Mouse (Mus musculus) intestine, embryonic 15.5 days (tissue): ENCODE results near the gene Nfxl1. TPM values are rescaled to one million over a fixed set of nuclear protein-coding genes. Genes with fewer than 3 reads are reported as not detected.

Experiments
- ATAC-seq: fragments of 200-750 bp; cut with Nextera tagmentation; 2 replicates; pipeline ENCODE4 v1.8.0; 2017; ENCODE audit warnings: moderate TSS enrichment, moderate library complexity
- H3K27ac ChIP-seq: fragments of 300-500 bp; sonication (generic); 2 replicates; pipeline ENCODE4 v1.5.1; 2015; ENCODE audit warnings: mild to moderate bottlenecking, inconsistent platforms
- H3K27me3 ChIP-seq: fragments of 300-500 bp; sonication (generic); replicated peaks from 2 replicates; pipeline ENCODE4 v1.6.1; 2015; ENCODE audit warnings: inconsistent platforms
- H3K36me3 ChIP-seq: fragments of 300-500 bp; sonication (generic); 2 replicates; pipeline ENCODE4 v1.6.1; 2015; ENCODE audit warnings: inconsistent platforms
- H3K4me1 ChIP-seq: fragments of 300-500 bp; sonication (generic); replicated peaks from 2 replicates; pipeline ENCODE4 v1.6.1; 2015; ENCODE audit warnings: inconsistent platforms
- H3K4me2 ChIP-seq: fragments of 300-500 bp; sonication (generic); replicated peaks from 2 replicates; pipeline ENCODE4 v1.6.1; 2015; ENCODE audit warnings: mild to moderate bottlenecking, inconsistent platforms
- H3K4me3 ChIP-seq: fragments of 300-500 bp; sonication (generic); replicated peaks from 2 replicates; pipeline ENCODE4 v1.5.1; 2015; ENCODE audit warnings: inconsistent platforms
- H3K9ac ChIP-seq: fragments of 300-500 bp; sonication (generic); 2 replicates; pipeline ENCODE4 v1.6.1; 2015; ENCODE audit warnings: inconsistent platforms
- H3K9me3 ChIP-seq: fragments of 300-500 bp; sonication (generic); 2 replicates; pipeline ENCODE4 v1.6.1; 2016; ENCODE audit warnings: inconsistent platforms
- WGBS: fragments of 180-500 bp; shearing (Covaris S2); methylation state at CpG from one replicate; pipeline ENCODE4 v1.1.7; 2015; 5-methylcytosine and 5-hydroxymethylcytosine counted together
- polyA plus RNA-seq: library from polyadenylated mRNA; unstranded; fragments of >200 nt; fragmentation: Nextera tagmentation; extraction: Ambion mirVana; gene quantifications from 2 replicates; pipeline ENCODE4 v1.2.1, GENCODE M21; 2015

The Nfxl1 gene
- polyA plus RNA-seq, 1 experiment from 2014 or later, result 14.7 TPM

DNA sequence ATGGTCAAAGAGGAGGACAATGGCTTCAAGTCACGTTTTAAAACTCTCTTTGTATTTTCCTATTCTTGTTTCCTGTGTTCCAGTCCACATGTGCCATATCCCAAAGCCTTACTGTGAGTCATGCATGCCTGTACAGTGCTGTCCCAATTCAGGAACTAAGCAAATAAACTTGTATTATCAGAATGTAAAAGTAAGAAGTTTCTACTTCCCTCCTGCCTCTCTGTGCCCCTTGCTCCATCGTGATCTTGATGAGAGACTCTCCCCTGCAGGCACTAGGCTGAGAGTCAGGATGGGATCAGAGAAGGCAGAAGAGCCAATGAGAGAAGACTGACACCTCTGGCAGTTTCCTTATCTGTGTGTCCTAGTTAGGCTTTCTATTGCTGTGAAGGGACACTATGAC lies 68.3 kb downstream of the Nfxl1 start:
- no peak for ATAC-seq
- Histone ChIP-seq H3K9me3 (no peaks in the 10 kb centered on the region), H3K27me3 (no peaks in the 10 kb centered on the region), H3K4me3 (no peak overlapping the region), H3K36me3 (no peaks in the 10 kb centered on the region), H3K9ac (no peak overlapping the region), H3K27ac (no peak overlapping the region), H3K4me1 (no peaks in the 10 kb centered on the region), H3K4me2 (no peak overlapping the region)
- WGBS, result 49% methylated on average over 2 of the region's 2 CpGs

- no peaks in the 10 kb centered on the region for H3K36me3 ChIP-seq
- H3K4me1 ChIP-seq, result no peaks in the 10 kb centered on the region
- H3K27ac ChIP-seq, result no peak overlapping the region
- ATAC-seq, result no peak
- no peaks in the 10 kb centered on the region for H3K9me3 ChIP-seq
- no peak overlapping the region for H3K4me2 ChIP-seq
- WGBS, result 41% methylated on average over 7 of the region's 7 CpGs
- no peak overlapping the region for H3K4me3 ChIP-seq
- no peak overlapping the region for H3K9ac ChIP-seq
- no peaks in the 10 kb centered on the region for H3K27me3 ChIP-seq
Measured at GRCm38 (mm10) chr5:72480456-72480855, 79.0 kb downstream of the Nfxl1 start.

- ATAC-seq, result no peak
Measured at GRCm38 (mm10) chr5:72472317-72473009, 87.0 kb downstream of the Nfxl1 start.

DNA sequence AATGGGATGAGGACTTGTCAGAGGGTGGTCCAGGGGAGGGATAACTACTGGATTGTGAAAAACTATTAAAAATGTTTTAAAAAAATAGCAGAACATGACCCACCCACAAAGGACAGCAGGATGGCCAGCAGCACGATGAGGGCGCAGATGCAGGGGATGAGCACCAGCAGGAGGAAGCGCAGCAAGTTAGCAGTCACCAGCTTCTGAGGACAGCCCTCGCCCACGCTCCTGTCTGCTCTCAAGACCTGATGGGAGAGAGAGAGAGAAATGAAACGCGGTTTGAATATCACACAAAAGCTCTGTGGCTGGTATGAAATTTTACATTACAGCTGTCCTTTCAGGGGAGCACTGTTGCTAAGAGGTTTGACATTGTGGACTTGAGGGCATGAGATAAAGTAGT lies 87.7 kb downstream of the Nfxl1 start:
- Histone ChIP-seq H3K4me2 (no peak overlapping the region), H3K27ac (no peak overlapping the region), H3K27me3 (no peaks in the 10 kb centered on the region), H3K36me3 (no peaks in the 10 kb centered on the region), H3K4me3 (no peak overlapping the region), H3K9me3 (no peaks in the 10 kb centered on the region), H3K4me1 (no peaks in the 10 kb centered on the region), H3K9ac (no peak overlapping the region)
- WGBS, result 60% methylated on average over 7 of the region's 7 CpGs
- no peak for ATAC-seq

More at GRCm38 (mm10) chr5:72472317-72473009, 87.0 kb downstream of the Nfxl1 start:
- Histone ChIP-seq H3K27me3 (no peaks in the 10 kb centered on the region), H3K4me3 (no peak overlapping the region), H3K9ac (no peak overlapping the region), H3K9me3 (no peaks in the 10 kb centered on the region), H3K27ac (no peak overlapping the region), H3K4me2 (no peak overlapping the region), H3K36me3 (no peaks in the 10 kb centered on the region), H3K4me1 (no peaks in the 10 kb centered on the region)
- 29% methylated on average over 12 of the region's 12 CpGs for WGBS

DNA sequence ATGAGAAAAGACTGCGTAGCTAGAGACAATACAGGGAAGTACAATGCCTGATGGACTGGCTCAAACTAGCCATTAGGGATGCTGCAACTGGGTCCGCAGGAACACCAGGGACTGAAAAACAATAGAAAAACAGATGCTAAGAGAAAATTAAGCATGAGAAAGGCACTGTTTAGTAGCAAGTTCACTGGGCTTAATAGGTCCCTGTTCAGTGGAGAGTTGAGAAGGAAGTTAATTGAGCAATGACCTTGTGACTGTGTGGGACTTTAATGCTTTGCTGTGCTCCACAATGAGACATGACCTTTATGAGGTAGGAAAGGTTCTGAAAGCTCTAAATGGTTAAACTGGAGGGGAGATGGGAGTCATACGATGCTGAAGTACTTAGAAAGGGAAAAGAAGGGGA lies 94.6 kb downstream of the Nfxl1 start:
- no peak overlapping the region for H3K4me3 ChIP-seq
- H3K27ac ChIP-seq, result no peak overlapping the region
- no peaks in the 10 kb centered on the region for H3K27me3 ChIP-seq
- H3K4me1 ChIP-seq, result no peaks in the 10 kb centered on the region
- ATAC-seq, result no peak
- no peaks in the 10 kb centered on the region for H3K36me3 ChIP-seq
- no peak overlapping the region for H3K4me2 ChIP-seq
- no peaks in the 10 kb centered on the region for H3K9me3 ChIP-seq
- WGBS, result 73% methylated on average over 3 of the region's 3 CpGs
- H3K9ac ChIP-seq, result no peak overlapping the region

Other genes with a start within 250 kb of the Nfxl1 start
- 0.40 and 0.48 TPM in 2 replicates for gene Corin, start 55.2 kb downstream of the Nfxl1 start, polyA plus RNA-seq
- gene Zar1, start 21.6 kb upstream of the Nfxl1 start, polyA plus RNA-seq, result 0.15 and 0.31 TPM in 2 replicates
- gene Gm5868, start 27.9 kb upstream of the Nfxl1 start, polyA plus RNA-seq, result 0.50 and 1.0 TPM in 2 replicates
- 0.06 TPM in 1 of 2 replicates, not detected in the other for gene Cnga1, start 84.6 kb upstream of the Nfxl1 start, polyA plus RNA-seq
- gene Nipal1, start 88.1 kb upstream of the Nfxl1 start, polyA plus RNA-seq, result 30.5 and 31.6 TPM in 2 replicates
- 0.39 and 0.57 TPM in 2 replicates for gene Txk, start 193.1 kb upstream of the Nfxl1 start, polyA plus RNA-seq